Mouse (Mus musculus): ENCODE measurements around the gene Cd2. TPM values are rescaled to one million over a fixed set of nuclear protein-coding genes. Genes with fewer than 3 reads are reported as not detected.

Gene Cd2
- total RNA-seq, 1 experiment = 0.62 TPM

DNA sequence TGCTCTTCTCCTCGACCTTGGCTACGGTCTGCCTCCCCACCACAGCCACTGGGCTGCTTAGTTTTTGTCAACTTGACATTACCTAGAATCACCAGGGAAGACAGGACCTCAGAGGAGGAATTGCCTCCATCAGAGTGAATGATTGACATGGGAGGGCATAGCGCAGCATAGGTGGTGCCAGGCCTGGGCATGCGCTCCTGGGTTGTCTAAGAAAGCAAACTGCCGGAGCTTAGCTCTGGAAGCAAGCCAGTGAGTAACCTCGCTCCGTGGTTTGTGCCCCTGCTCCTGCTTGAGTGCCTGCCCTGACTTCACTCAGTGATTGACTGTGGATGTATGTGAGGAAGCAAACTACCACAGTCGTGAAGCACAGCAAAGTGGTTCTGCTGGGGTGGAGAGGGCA is 35.6 kb downstream of the Cd2 start:
- peak overlapping the region in 1 of 2 experiments; percentile 27; a peak in 2 of 4 replicates for H3K4me3 ChIP-seq (ENCODE audit: insufficient read depth in 1 of 2, low read depth in 1 of 2, low read length in 2 of 2, poor library complexity in 1 of 2, severe bottlenecking in 1 of 2)
- no peak for TF ChIP-seq ZC3H11A (IDR thresholded peaks at IDR 0.05; ENCODE audit: borderline replicate concordance, low read depth, low read length)
- no peak for TF ChIP-seq MAFK (IDR thresholded peaks at IDR 0.05; ENCODE audit: insufficient read depth, low read depth, low read length)
- no peak for TF ChIP-seq HCFC1 (IDR thresholded peaks at IDR 0.05; ENCODE audit: borderline replicate concordance, insufficient read depth, low read length)
- no peak for TF ChIP-seq ZNF384 (IDR thresholded peaks at IDR 0.05; ENCODE audit: low read depth, low read length)
- no peak for TF ChIP-seq CHD2 (IDR thresholded peaks at IDR 0.05; ENCODE audit: low read depth, low read length)
- no peak overlapping the region for H3K9ac ChIP-seq (ENCODE audit: insufficient read depth, low read depth, low read length, poor library complexity, severe bottlenecking)
- H3K4me1 ChIP-seq (ENCODE audit: control insufficient read depth in 2 of 2, insufficient read depth in 2 of 2, low read length in 2 of 2, poor library complexity in 1 of 2) = no peaks in the 10 kb centered on the region; a peak in 1 of 4 replicates
- H3K9me3 ChIP-seq (ENCODE audit: control insufficient read depth, insufficient read depth, low read depth, low read length) = no peaks in the 10 kb centered on the region
- H3K36me3 ChIP-seq (ENCODE audit: control insufficient read depth, insufficient read depth, low read length, poor library complexity, severe bottlenecking) = no peaks in the 10 kb centered on the region
- DNase-seq (ENCODE audit: low read depth, low spot score) = no peak
- in situ Hi-C loops (cut with MboI; ENCODE audit: low sequenced_read_pairs in 2 of 2, unreplicated experiment in 2 of 2) = no loop called here
- H3K27ac ChIP-seq (ENCODE audit: insufficient read depth, low read depth, low read length, poor library complexity, severe bottlenecking) = no peak overlapping the region

DNA sequence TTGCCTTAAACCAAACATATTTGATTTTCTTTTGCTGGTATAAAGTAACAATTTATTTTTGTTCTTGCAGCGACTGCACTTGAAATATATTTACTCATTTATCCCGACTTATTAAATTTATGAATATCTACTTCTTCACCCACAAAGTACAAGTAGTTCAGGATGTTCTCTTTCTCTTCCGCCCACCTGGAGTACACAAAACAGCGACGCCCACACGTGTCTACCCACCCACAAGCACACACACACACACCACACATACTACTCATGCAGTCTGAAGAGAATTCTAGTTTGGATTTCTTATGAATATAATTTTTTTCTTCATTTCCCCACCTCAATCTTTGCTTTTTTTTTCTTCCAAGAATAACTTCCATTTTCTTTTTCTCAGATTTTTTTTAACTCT is 37.9 kb downstream of the Cd2 start:
- no peaks in the 10 kb centered on the region for H3K36me3 ChIP-seq (ENCODE audit: control insufficient read depth, insufficient read depth, low read length, poor library complexity, severe bottlenecking)
- H3K4me1 ChIP-seq (ENCODE audit: control insufficient read depth in 2 of 2, insufficient read depth in 2 of 2, low read length in 2 of 2, poor library complexity in 1 of 2) = no peaks in the 10 kb centered on the region; a peak in 1 of 4 replicates
- DNase-seq (ENCODE audit: low read depth, low spot score) = no peak
- no peak overlapping the region for H3K27ac ChIP-seq (ENCODE audit: insufficient read depth, low read depth, low read length, poor library complexity, severe bottlenecking)
- H3K9ac ChIP-seq (ENCODE audit: insufficient read depth, low read depth, low read length, poor library complexity, severe bottlenecking) = no peak overlapping the region
- H3K9me3 ChIP-seq (ENCODE audit: control insufficient read depth, insufficient read depth, low read depth, low read length) = no peaks in the 10 kb centered on the region
- no peak for TF ChIP-seq MAFK (IDR thresholded peaks at IDR 0.05; ENCODE audit: insufficient read depth, low read depth, low read length)
- no peak for TF ChIP-seq CHD2 (IDR thresholded peaks at IDR 0.05; ENCODE audit: low read depth, low read length)
- TF ChIP-seq ZC3H11A (IDR thresholded peaks at IDR 0.05; ENCODE audit: borderline replicate concordance, low read depth, low read length) = no peak
- TF ChIP-seq ZNF384 (IDR thresholded peaks at IDR 0.05; ENCODE audit: low read depth, low read length) = no peak
- TF ChIP-seq HCFC1 (IDR thresholded peaks at IDR 0.05; ENCODE audit: borderline replicate concordance, insufficient read depth, low read length) = no peak
- in situ Hi-C loops (cut with MboI; ENCODE audit: low sequenced_read_pairs in 2 of 2, unreplicated experiment in 2 of 2) = no loop called here
- H3K4me3 ChIP-seq (ENCODE audit: insufficient read depth in 1 of 2, low read depth in 1 of 2, low read length in 2 of 2, poor library complexity in 1 of 2, severe bottlenecking in 1 of 2) = no peak overlapping the region

DNA sequence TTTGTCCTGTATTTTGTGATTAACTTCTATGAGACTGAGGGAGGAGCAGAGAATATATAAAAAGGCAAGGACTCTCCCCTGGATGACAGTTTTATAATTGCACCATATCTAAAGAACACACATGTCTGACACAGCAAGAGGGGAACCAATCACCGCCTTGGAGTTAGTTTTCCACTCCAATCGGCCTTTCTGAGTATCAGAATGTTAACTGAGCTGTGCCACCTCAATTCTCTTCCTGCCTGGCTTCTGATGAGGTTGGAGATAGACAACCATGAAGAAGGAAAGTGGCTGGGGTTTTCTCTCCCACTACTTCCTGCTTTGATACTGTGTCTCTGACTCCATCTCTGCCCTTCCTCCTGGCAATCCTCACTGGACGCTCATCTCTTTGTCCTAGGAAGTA is 42.5 kb downstream of the Cd2 start:
- Histone ChIP-seq H3K36me3 (ENCODE audit: control insufficient read depth, insufficient read depth, low read length, poor library complexity, severe bottlenecking) (no peaks in the 10 kb centered on the region), H3K9me3 (ENCODE audit: control insufficient read depth, insufficient read depth, low read depth, low read length) (no peaks in the 10 kb centered on the region), H3K4me3 (ENCODE audit: insufficient read depth in 1 of 2, low read depth in 1 of 2, low read length in 2 of 2, poor library complexity in 1 of 2, severe bottlenecking in 1 of 2) (no peak overlapping the region), H3K9ac (ENCODE audit: insufficient read depth, low read depth, low read length, poor library complexity, severe bottlenecking) (no peak overlapping the region), H3K27ac (ENCODE audit: insufficient read depth, low read depth, low read length, poor library complexity, severe bottlenecking) (no peak overlapping the region), H3K4me1 (ENCODE audit: control insufficient read depth in 2 of 2, insufficient read depth in 2 of 2, low read length in 2 of 2, poor library complexity in 1 of 2) (no peaks in the 10 kb centered on the region)
- in situ Hi-C loops (cut with MboI; ENCODE audit: low sequenced_read_pairs in 2 of 2, unreplicated experiment in 2 of 2) = no loop called here
- no peak for TF ChIP-seq HCFC1 (IDR thresholded peaks at IDR 0.05; ENCODE audit: borderline replicate concordance, insufficient read depth, low read length)
- TF ChIP-seq ZNF384 (IDR thresholded peaks at IDR 0.05; ENCODE audit: low read depth, low read length) = no peak
- TF ChIP-seq ZC3H11A (IDR thresholded peaks at IDR 0.05; ENCODE audit: borderline replicate concordance, low read depth, low read length) = no peak
- no peak for TF ChIP-seq CHD2 (IDR thresholded peaks at IDR 0.05; ENCODE audit: low read depth, low read length)
- TF ChIP-seq MAFK (IDR thresholded peaks at IDR 0.05; ENCODE audit: insufficient read depth, low read depth, low read length) = no peak
- no peak for DNase-seq (ENCODE audit: low read depth, low spot score)

DNA sequence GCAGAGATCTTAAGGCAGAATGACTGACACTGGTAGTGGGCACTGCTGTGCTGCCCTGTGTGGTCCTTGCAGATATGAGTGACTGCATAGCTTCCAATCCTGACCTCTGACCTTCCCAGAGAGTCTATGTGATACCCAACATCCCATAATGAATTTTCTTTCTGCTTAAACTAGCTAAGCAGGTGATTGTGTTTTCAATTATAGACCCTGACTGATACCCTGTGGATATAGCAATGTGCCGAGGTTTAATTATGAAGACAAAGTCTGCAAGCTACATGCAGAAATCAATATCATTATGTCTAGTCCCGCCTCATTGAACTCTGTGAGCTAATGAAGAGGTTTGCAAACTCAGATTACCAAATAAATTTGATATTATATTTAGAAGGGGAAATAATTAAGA is 44.7 kb downstream of the Cd2 start:
- Histone ChIP-seq H3K9me3 (ENCODE audit: control insufficient read depth, insufficient read depth, low read depth, low read length) (no peaks in the 10 kb centered on the region), H3K4me1 (ENCODE audit: control insufficient read depth in 2 of 2, insufficient read depth in 2 of 2, low read length in 2 of 2, poor library complexity in 1 of 2) (no peaks in the 10 kb centered on the region), H3K4me3 (ENCODE audit: insufficient read depth in 1 of 2, low read depth in 1 of 2, low read length in 2 of 2, poor library complexity in 1 of 2, severe bottlenecking in 1 of 2) (no peak overlapping the region), H3K9ac (ENCODE audit: insufficient read depth, low read depth, low read length, poor library complexity, severe bottlenecking) (no peak overlapping the region), H3K36me3 (ENCODE audit: control insufficient read depth, insufficient read depth, low read length, poor library complexity, severe bottlenecking) (no peaks in the 10 kb centered on the region), H3K27ac (ENCODE audit: insufficient read depth, low read depth, low read length, poor library complexity, severe bottlenecking) (no peak overlapping the region)
- no peak for DNase-seq (ENCODE audit: low read depth, low spot score)
- no peak for TF ChIP-seq ZNF384 (IDR thresholded peaks at IDR 0.05; ENCODE audit: low read depth, low read length)
- TF ChIP-seq MAFK (IDR thresholded peaks at IDR 0.05; ENCODE audit: insufficient read depth, low read depth, low read length) = no peak
- no peak for TF ChIP-seq HCFC1 (IDR thresholded peaks at IDR 0.05; ENCODE audit: borderline replicate concordance, insufficient read depth, low read length)
- TF ChIP-seq ZC3H11A (IDR thresholded peaks at IDR 0.05; ENCODE audit: borderline replicate concordance, low read depth, low read length) = no peak
- no peak for TF ChIP-seq CHD2 (IDR thresholded peaks at IDR 0.05; ENCODE audit: low read depth, low read length)
- in situ Hi-C loops (cut with MboI; ENCODE audit: low sequenced_read_pairs in 2 of 2, unreplicated experiment in 2 of 2) = no loop called here

DNA sequence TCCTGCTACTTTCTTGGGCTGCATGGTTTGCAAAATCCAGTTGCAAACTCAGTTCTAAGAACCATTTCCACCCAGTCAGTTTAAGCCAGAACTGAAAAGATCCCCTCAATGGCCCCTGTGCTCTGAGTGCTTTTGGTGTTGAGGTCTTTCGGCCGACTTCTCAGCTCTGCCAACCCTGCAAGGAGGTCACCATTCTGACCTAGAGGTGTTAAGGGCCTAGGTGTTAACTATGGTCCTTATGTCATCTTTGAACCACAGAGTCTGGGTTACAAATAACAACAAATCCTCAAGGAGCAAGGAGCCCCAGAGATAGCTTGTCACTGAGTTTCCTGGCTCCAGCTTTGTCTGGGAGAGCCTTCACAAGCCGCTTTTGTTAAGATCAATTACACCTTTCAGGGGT is 45.9 kb downstream of the Cd2 start:
- Histone ChIP-seq H3K27ac (ENCODE audit: insufficient read depth, low read depth, low read length, poor library complexity, severe bottlenecking) (no peak overlapping the region), H3K4me1 (ENCODE audit: control insufficient read depth in 2 of 2, insufficient read depth in 2 of 2, low read length in 2 of 2, poor library complexity in 1 of 2) (no peaks in the 10 kb centered on the region), H3K4me3 (ENCODE audit: insufficient read depth in 1 of 2, low read depth in 1 of 2, low read length in 2 of 2, poor library complexity in 1 of 2, severe bottlenecking in 1 of 2) (no peak overlapping the region), H3K9ac (ENCODE audit: insufficient read depth, low read depth, low read length, poor library complexity, severe bottlenecking) (no peak overlapping the region), H3K9me3 (ENCODE audit: control insufficient read depth, insufficient read depth, low read depth, low read length) (no peaks in the 10 kb centered on the region), H3K36me3 (ENCODE audit: control insufficient read depth, insufficient read depth, low read length, poor library complexity, severe bottlenecking) (no peaks in the 10 kb centered on the region)
- in situ Hi-C loops (cut with MboI; ENCODE audit: low sequenced_read_pairs in 2 of 2, unreplicated experiment in 2 of 2) = no loop called here
- no peak for DNase-seq (ENCODE audit: low read depth, low spot score)
- TF ChIP-seq ZNF384 (IDR thresholded peaks at IDR 0.05; ENCODE audit: low read depth, low read length) (no peak), CHD2 (IDR thresholded peaks at IDR 0.05; ENCODE audit: low read depth, low read length) (no peak), MAFK (IDR thresholded peaks at IDR 0.05; ENCODE audit: insufficient read depth, low read depth, low read length) (no peak), ZC3H11A (IDR thresholded peaks at IDR 0.05; ENCODE audit: borderline replicate concordance, low read depth, low read length) (no peak), HCFC1 (IDR thresholded peaks at IDR 0.05; ENCODE audit: borderline replicate concordance, insufficient read depth, low read length) (no peak)

Data from ES-E14 (cell line).